Mouse (Mus musculus): ENCODE results near the gene Nod2. TPM values are rescaled to one million over a fixed set of nuclear protein-coding genes. Genes with fewer than 3 reads are reported as not detected.

The Nod2 gene
- polyA plus RNA-seq, 1 experiment from 2014 or later: 0.21 TPM

GRCm38 (mm10) chr8:88666435-88666834 lies 19.3 kb downstream of the Nod2 start:
- Histone ChIP-seq H3K4me2 (ENCODE audit: low read depth, low read length) (no peak overlapping the region), H3K27ac (ENCODE audit: low read length) (no peak overlapping the region), H3K9me3 (ENCODE audit: control insufficient read depth, low read length) (no peaks in the 10 kb centered on the region), H3K4me3 (ENCODE audit: low read length) (no peak overlapping the region), H3K4me1 (replicated peaks; ENCODE audit: control insufficient read depth, insufficient read depth, low read length) (no peaks in the 10 kb centered on the region; the same call in 1 of the 2 replicates), H3K36me3 (ENCODE audit: control insufficient read depth, insufficient read depth, low read length) (no peaks in the 10 kb centered on the region), H3K27me3 (ENCODE audit: control insufficient read depth, insufficient read depth, low read depth, low read length) (no peaks in the 10 kb centered on the region), H3K9ac (ENCODE audit: low read length) (no peak overlapping the region)
- WGBS: 42% methylated on average over 1 of the region's 1 CpGs
- ATAC-seq (ENCODE audit: low read depth): no peak; the same call in 1 of the 2 replicates

- Histone ChIP-seq H3K27me3 (ENCODE audit: control insufficient read depth, insufficient read depth, low read depth, low read length) (no peaks in the 10 kb centered on the region), H3K4me3 (ENCODE audit: low read length) (no peak overlapping the region), H3K4me1 (replicated peaks; ENCODE audit: control insufficient read depth, insufficient read depth, low read length) (no peaks in the 10 kb centered on the region; the same call in 1 of the 2 replicates), H3K4me2 (ENCODE audit: low read depth, low read length) (no peak overlapping the region), H3K9ac (ENCODE audit: low read length) (no peak overlapping the region), H3K27ac (ENCODE audit: low read length) (no peak overlapping the region), H3K9me3 (ENCODE audit: control insufficient read depth, low read length) (no peaks in the 10 kb centered on the region), H3K36me3 (ENCODE audit: control insufficient read depth, insufficient read depth, low read length) (no peaks in the 10 kb centered on the region)
- no peak for ATAC-seq (ENCODE audit: low read depth)
- WGBS: 60% methylated on average over 14 of the region's 14 CpGs
These were observed 21.4 kb downstream of the Nod2 start for GRCm38 (mm10) chr8:88668400-88669086.

- no peak overlapping the region for H3K4me2 ChIP-seq (ENCODE audit: low read depth, low read length)
- H3K4me1 ChIP-seq (replicated peaks; ENCODE audit: control insufficient read depth, insufficient read depth, low read length): no peaks in the 10 kb centered on the region; the same call in 1 of the 2 replicates
- 72% methylated on average over 6 of the region's 6 CpGs for WGBS
- no peaks in the 10 kb centered on the region for H3K9me3 ChIP-seq (ENCODE audit: control insufficient read depth, low read length)
- no peaks in the 10 kb centered on the region for H3K27me3 ChIP-seq (ENCODE audit: control insufficient read depth, insufficient read depth, low read depth, low read length)
- H3K9ac ChIP-seq (ENCODE audit: low read length): no peak overlapping the region
- no peak overlapping the region for H3K4me3 ChIP-seq (ENCODE audit: low read length)
- no peak for ATAC-seq (ENCODE audit: low read depth)
- H3K36me3 ChIP-seq (ENCODE audit: control insufficient read depth, insufficient read depth, low read length): no peaks in the 10 kb centered on the region
- no peak overlapping the region for H3K27ac ChIP-seq (ENCODE audit: low read length)
These were observed 23.7 kb downstream of the Nod2 start for GRCm38 (mm10) chr8:88670782-88671181.

- H3K4me2 ChIP-seq (ENCODE audit: low read depth, low read length): no peak overlapping the region
- no peaks in the 10 kb centered on the region for H3K9me3 ChIP-seq (ENCODE audit: control insufficient read depth, low read length)
- H3K4me3 ChIP-seq (ENCODE audit: low read length): no peak overlapping the region
- H3K36me3 ChIP-seq (ENCODE audit: control insufficient read depth, insufficient read depth, low read length): no peaks in the 10 kb centered on the region
- no peak overlapping the region for H3K9ac ChIP-seq (ENCODE audit: low read length)
- no peaks in the 10 kb centered on the region; the same call in 1 of the 2 replicates for H3K4me1 ChIP-seq (replicated peaks; ENCODE audit: control insufficient read depth, insufficient read depth, low read length)
- H3K27ac ChIP-seq (ENCODE audit: low read length): no peak overlapping the region
- WGBS: 71% methylated on average over 10 of the region's 10 CpGs
- ATAC-seq (ENCODE audit: low read depth): no peak
- H3K27me3 ChIP-seq (ENCODE audit: control insufficient read depth, insufficient read depth, low read depth, low read length): no peaks in the 10 kb centered on the region
These were observed 24.5 kb downstream of the Nod2 start for GRCm38 (mm10) chr8:88671575-88671974.

GRCm38 (mm10) chr8:88673859-88674258 lies 26.7 kb downstream of the Nod2 start:
- Histone ChIP-seq H3K9me3 (ENCODE audit: control insufficient read depth, low read length) (no peaks in the 10 kb centered on the region), H3K4me1 (replicated peaks; ENCODE audit: control insufficient read depth, insufficient read depth, low read length) (no peaks in the 10 kb centered on the region), H3K27ac (ENCODE audit: low read length) (no peak overlapping the region), H3K9ac (ENCODE audit: low read length) (no peak overlapping the region), H3K4me3 (ENCODE audit: low read length) (no peak overlapping the region), H3K27me3 (ENCODE audit: control insufficient read depth, insufficient read depth, low read depth, low read length) (no peaks in the 10 kb centered on the region), H3K4me2 (ENCODE audit: low read depth, low read length) (no peak overlapping the region), H3K36me3 (ENCODE audit: control insufficient read depth, insufficient read depth, low read length) (no peaks in the 10 kb centered on the region)
- ATAC-seq (ENCODE audit: low read depth): no peak
- 74% methylated on average over 5 of the region's 5 CpGs for WGBS

GRCm38 (mm10) chr8:88675372-88676165 lies 28.5 kb downstream of the Nod2 start:
- H3K9me3 ChIP-seq (ENCODE audit: control insufficient read depth, low read length): no peaks in the 10 kb centered on the region
- no peak overlapping the region for H3K4me3 ChIP-seq (ENCODE audit: low read length)
- H3K4me1 ChIP-seq (replicated peaks; ENCODE audit: control insufficient read depth, insufficient read depth, low read length): no peaks in the 10 kb centered on the region
- WGBS: 84% methylated on average over 12 of the region's 12 CpGs
- no peak for ATAC-seq (ENCODE audit: low read depth)
- H3K36me3 ChIP-seq (ENCODE audit: control insufficient read depth, insufficient read depth, low read length): no peaks in the 10 kb centered on the region
- no peaks in the 10 kb centered on the region for H3K27me3 ChIP-seq (ENCODE audit: control insufficient read depth, insufficient read depth, low read depth, low read length)
- H3K4me2 ChIP-seq (ENCODE audit: low read depth, low read length): no peak overlapping the region
- H3K27ac ChIP-seq (ENCODE audit: low read length): no peak overlapping the region
- H3K9ac ChIP-seq (ENCODE audit: low read length): no peak overlapping the region

- no peaks in the 10 kb centered on the region for H3K36me3 ChIP-seq (ENCODE audit: control insufficient read depth, insufficient read depth, low read length)
These were observed 30.0 kb downstream of the Nod2 start for GRCm38 (mm10) chr8:88677071-88677470.

GRCm38 (mm10) chr8:88680566-88680965 lies 33.5 kb downstream of the Nod2 start:
- no peak for ATAC-seq (ENCODE audit: low read depth)
- no peak overlapping the region for H3K4me3 ChIP-seq (ENCODE audit: low read length)
- no peak overlapping the region for H3K27ac ChIP-seq (ENCODE audit: low read length)
- 0 out of 2 replicates have a peak, but pooled peaks cover 3% of the 10 kb centered on the region for H3K4me1 ChIP-seq (replicated peaks; ENCODE audit: control insufficient read depth, insufficient read depth, low read length)
- H3K27me3 ChIP-seq (ENCODE audit: control insufficient read depth, insufficient read depth, low read depth, low read length): no peaks in the 10 kb centered on the region
- H3K9me3 ChIP-seq (ENCODE audit: control insufficient read depth, low read length): no peaks in the 10 kb centered on the region
- H3K4me2 ChIP-seq (ENCODE audit: low read depth, low read length): no peak overlapping the region
- no peak overlapping the region for H3K9ac ChIP-seq (ENCODE audit: low read length)
- WGBS: 94% methylated on average over 2 of the region's 2 CpGs
- H3K36me3 ChIP-seq (ENCODE audit: control insufficient read depth, insufficient read depth, low read length): no peaks in the 10 kb centered on the region

More at GRCm38 (mm10) chr8:88677071-88677470, 30.0 kb downstream of the Nod2 start:
- Histone ChIP-seq H3K4me1 (replicated peaks; ENCODE audit: control insufficient read depth, insufficient read depth, low read length) (no peaks in the 10 kb centered on the region), H3K9me3 (ENCODE audit: control insufficient read depth, low read length) (no peaks in the 10 kb centered on the region), H3K9ac (ENCODE audit: low read length) (no peak overlapping the region), H3K4me2 (ENCODE audit: low read depth, low read length) (no peak overlapping the region), H3K27ac (ENCODE audit: low read length) (no peak overlapping the region), H3K27me3 (ENCODE audit: control insufficient read depth, insufficient read depth, low read depth, low read length) (no peaks in the 10 kb centered on the region), H3K4me3 (ENCODE audit: low read length) (no peak overlapping the region)
- ATAC-seq (ENCODE audit: low read depth): no peak
- WGBS: 77% methylated on average over 8 of the region's 8 CpGs

GRCm38 (mm10) chr8:88681046-88681445 lies 33.9 kb downstream of the Nod2 start:
- Histone ChIP-seq H3K27me3 (ENCODE audit: control insufficient read depth, insufficient read depth, low read depth, low read length) (no peaks in the 10 kb centered on the region), H3K36me3 (ENCODE audit: control insufficient read depth, insufficient read depth, low read length) (no peaks in the 10 kb centered on the region), H3K4me2 (ENCODE audit: low read depth, low read length) (no peak overlapping the region), H3K9me3 (ENCODE audit: control insufficient read depth, low read length) (no peaks in the 10 kb centered on the region), H3K4me3 (ENCODE audit: low read length) (no peak overlapping the region), H3K9ac (ENCODE audit: low read length) (no peak overlapping the region), H3K27ac (ENCODE audit: low read length) (no peak overlapping the region), H3K4me1 (replicated peaks; ENCODE audit: control insufficient read depth, insufficient read depth, low read length) (0 out of 2 replicates have a peak, but pooled peaks cover 3% of the 10 kb centered on the region)
- ATAC-seq (ENCODE audit: low read depth): no peak
- WGBS: 78% methylated on average over 8 of the region's 8 CpGs

All from lung, embryonic 16.5 days (tissue).